Mouse (Mus musculus) embryonic fibroblast, embryonic 13.5 days (primary cell): ENCODE measurements around the gene Calr3.

Experiments
- CTCF ChIP-seq: IDR thresholded peaks from 2 replicates; pipeline ENCODE4 v1.5.1; 2011; ENCODE audit warnings: mild to moderate bottlenecking, control low read depth, low read length, moderate library complexity, borderline replicate concordance; ENCODE audit not compliant: insufficient read depth
- POLR2A ChIP-seq: IDR thresholded peaks from 2 replicates; pipeline ENCODE4 v1.6.1; 2011; ENCODE audit warnings: low read depth, mild to moderate bottlenecking, control low read depth, low read length, moderate library complexity

DNA sequence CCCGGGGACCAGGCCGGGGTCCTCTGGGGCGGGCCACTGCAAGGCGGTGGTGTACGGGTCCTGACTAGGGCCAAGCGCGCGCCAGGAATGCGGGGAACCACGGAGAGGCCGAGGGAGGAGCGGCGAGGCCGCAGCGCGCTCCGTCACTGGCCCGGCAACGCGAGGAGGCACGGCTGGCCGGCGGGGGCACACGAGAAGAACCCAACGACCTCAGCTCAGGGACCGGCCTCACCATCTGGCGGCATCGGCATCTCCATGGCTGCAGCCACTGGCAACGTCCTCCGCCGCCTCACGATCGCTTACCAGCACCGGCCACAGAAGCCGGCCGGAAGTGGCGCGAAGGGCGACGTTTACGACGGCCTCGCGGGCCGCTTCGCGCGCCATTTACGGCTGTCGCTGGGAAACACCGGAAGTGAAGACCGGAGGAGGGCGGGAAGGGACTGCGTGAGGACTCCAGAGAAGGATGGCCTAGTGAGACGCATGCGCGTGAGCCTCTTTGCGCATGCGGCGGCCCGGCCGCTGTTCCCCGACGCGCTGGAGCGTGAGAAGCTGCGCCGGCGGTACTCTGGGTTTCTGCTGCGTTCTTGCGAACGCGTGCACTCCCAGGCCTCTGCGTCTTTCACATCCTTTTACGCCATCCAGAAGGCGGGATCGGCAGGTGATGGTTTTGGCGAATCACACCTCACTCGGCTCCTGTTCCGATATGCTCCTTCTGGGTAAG, 31.3 kb upstream of the Calr3 start, which contains the start of gene Cherp:
- TF ChIP-seq POLR2A (peak; percentile 87), CTCF (no peak)
